Comparison of ENCODE assay signal across 13 mouse cellular contexts in genomic region chr12:73996906-73997296, GRCm38 (mm10). TPM values are rescaled to one million over a fixed set of nuclear protein-coding genes. Genes with fewer than 3 reads are reported as not detected.
DNase-seq lines count a peak whose midpoint lies in the region; ATAC-seq lines count a peak whose summit lies in the region.
"Had no signal": no experiment of that assay in that cellular context is flagged by ENCODE, and none has a peak within 500 bp of the region (broad histone marks: within the 10 kb centered on the region; RNA-seq: fewer than 3 reads in every experiment).

No protein-coding gene starts in this region.

- H3K4me3 ChIP-seq in heart, embryonic 16.5 days (ENCODE audit: low read length) = peak overlapping the region; percentile 61; the same call in 1 of the 2 replicates
- H3K4me3 ChIP-seq in forebrain, embryonic 16.5 days (replicated peaks; ENCODE audit: low read length) = peak overlapping the region; percentile 63
- peak overlapping the region; percentile 69 for H3K4me3 ChIP-seq in midbrain, embryonic 10.5 days

- no peak for ATAC-seq in heart, embryonic 16.5 days (replicated peaks; ENCODE audit: extremely low read depth, insufficient read depth, low FRiP score)
- no peak; the same call in 1 of the 2 replicates for ATAC-seq in forebrain, embryonic 16.5 days
- ATAC-seq: activated CD4-positive, CD25-positive, alpha-beta regulatory T cell, adult 4 months had no signal

- H3K9me3 ChIP-seq in heart, embryonic 16.5 days (replicated peaks; ENCODE audit: control insufficient read depth, low read length) = no peaks in the 10 kb centered on the region
- no peaks in the 10 kb centered on the region for H3K9me3 ChIP-seq in forebrain, embryonic 16.5 days (ENCODE audit: control insufficient read depth, low read length)
- no peaks in the 10 kb centered on the region for H3K9me3 ChIP-seq in midbrain, embryonic 10.5 days (replicated peaks)

- H3K27ac ChIP-seq in heart, embryonic 16.5 days (ENCODE audit: low read length) = no peak overlapping the region
- H3K27ac ChIP-seq in forebrain, embryonic 16.5 days (ENCODE audit: low read length) = peak overlapping the region; percentile 48
- H3K27ac ChIP-seq in midbrain, embryonic 10.5 days (replicated peaks) = peak overlapping the region; percentile 82; the same call in 1 of the 2 replicates

- intact Hi-C loops in heart, postnatal 25 days (cut with DNase I) = no loop called here

- H3K27me3 ChIP-seq in heart, embryonic 16.5 days (ENCODE audit: control insufficient read depth, insufficient read depth, low read length) = peaks cover 28% of the 10 kb centered on the region
- no peaks in the 10 kb centered on the region; the same call in 1 of the 2 replicates for H3K27me3 ChIP-seq in forebrain, embryonic 16.5 days (replicated peaks; ENCODE audit: control insufficient read depth, insufficient read depth, low read length)
- H3K27me3 ChIP-seq in midbrain, embryonic 10.5 days (ENCODE audit: low read depth, poor library complexity, severe bottlenecking) = peaks cover 43% of the 10 kb centered on the region

- peak overlapping the region; percentile 95; the same call in 1 of the 2 replicates for H3K4me2 ChIP-seq in heart, embryonic 16.5 days (ENCODE audit: low read depth, low read length)
- H3K4me2 ChIP-seq in forebrain, embryonic 16.5 days (ENCODE audit: low read length) = peak overlapping the region; percentile 59

- H3K36me3 ChIP-seq in heart, embryonic 16.5 days (ENCODE audit: control insufficient read depth, insufficient read depth) = no peaks in the 10 kb centered on the region
- H3K36me3 ChIP-seq in forebrain, embryonic 16.5 days (ENCODE audit: control insufficient read depth, insufficient read depth) = no peaks in the 10 kb centered on the region
- H3K36me3 ChIP-seq in midbrain, embryonic 10.5 days = no peaks in the 10 kb centered on the region

- no peak overlapping the region for H3K9ac ChIP-seq in heart, embryonic 16.5 days (ENCODE audit: low read length)
- peak overlapping the region; percentile 95 for H3K9ac ChIP-seq in forebrain, embryonic 16.5 days (replicated peaks; ENCODE audit: low read depth, low read length)

- no peak for DNase-seq in heart, postnatal 25 days (ENCODE audit: low spot score)
- DNase-seq in brain, adult 2 months (ENCODE audit: low read depth, low spot score) = peak; percentile 58
- no peak for DNase-seq in midbrain, embryonic 10.5 days (ENCODE audit: low spot score)
- no peak for DNase-seq in thymus, postnatal 0 days (ENCODE audit: low spot score)
- no peak for DNase-seq in right cerebral cortex, adult 18-20 months
- no peak for DNase-seq in urinary bladder, adult 2 months (ENCODE audit: low spot score)
- DNase-seq: gastrocnemius, postnatal 10 days; kidney, postnatal 10 days; lung, postnatal 36 days had no signal

- H3K4me1 ChIP-seq in heart, embryonic 16.5 days (ENCODE audit: control insufficient read depth, insufficient read depth, low read length) = 0 out of 2 replicates have a peak, but pooled peaks cover 2% of the 10 kb centered on the region
- H3K4me1 ChIP-seq in forebrain, embryonic 16.5 days (replicated peaks; ENCODE audit: control insufficient read depth, insufficient read depth, low read length) = peaks cover 14% of the 10 kb centered on the region
- peaks cover 11% of the 10 kb centered on the region for H3K4me1 ChIP-seq in midbrain, embryonic 10.5 days

- 64% methylated on average over 12 of the region's 12 CpGs for WGBS in heart, embryonic 16.5 days
- 11% methylated on average over 12 of the region's 12 CpGs for WGBS in forebrain, embryonic 16.5 days
- WGBS in midbrain, embryonic 10.5 days = 62% methylated on average over 12 of the region's 12 CpGs

RNA-seq across cellular contexts. Expression of gene Syt16, which starts 0.6 kb away (rescaled TPM):
- 0.17 and 0.24 TPM in 2 replicates for polyA plus RNA-seq in heart, embryonic 16.5 days (2015; fragmentation: Nextera tagmentation; extraction: Ambion mirVana)
- not detected for total RNA-seq in heart, postnatal 25 days (2021)
- polyA plus RNA-seq in forebrain, embryonic 16.5 days (2015; fragmentation: Nextera tagmentation; extraction: Ambion mirVana) = 80.6 and 81.0 TPM in 2 replicates
- 1.8 and 3.6 TPM in 2 replicates for polyA plus RNA-seq in midbrain, embryonic 10.5 days (2016; fragmentation: Nextera tagmentation; extraction: Ambion mirVana)
- polyA plus RNA-seq in thymus, postnatal 0 days (2015; fragmentation: Nextera tagmentation; extraction: Ambion mirVana) = 0.04 and 0.09 TPM in 2 replicates
- 13.8 and 16.9 TPM in 2 replicates for polyA plus RNA-seq in urinary bladder, adult 2 months (2012; rRNA removed)
- polyA plus RNA-seq: activated CD4-positive, CD25-positive, alpha-beta regulatory T cell, adult 4 months had no signal

RNA-seq across cellular contexts. Expression of gene Snapc1, which starts 32.6 kb away (rescaled TPM):
- 17.3 and 17.7 TPM in 2 replicates for polyA plus RNA-seq in heart, embryonic 16.5 days (2015; fragmentation: Nextera tagmentation; extraction: Ambion mirVana)
- 10 to 100 TPM in 1 of 2 experiments, 1 to 10 TPM in 1; 9.9 to 11.4 TPM for total RNA-seq in heart, postnatal 25 days (2021)
- polyA plus RNA-seq in forebrain, embryonic 16.5 days (2015; fragmentation: Nextera tagmentation; extraction: Ambion mirVana) = 42.4 and 43.9 TPM in 2 replicates
- polyA plus RNA-seq in midbrain, embryonic 10.5 days (2016; fragmentation: Nextera tagmentation; extraction: Ambion mirVana) = 22.5 and 22.8 TPM in 2 replicates
- polyA plus RNA-seq in thymus, postnatal 0 days (2015; fragmentation: Nextera tagmentation; extraction: Ambion mirVana) = 15.0 and 15.6 TPM in 2 replicates
- 15.3 and 18.1 TPM in 2 replicates for polyA plus RNA-seq in urinary bladder, adult 2 months (2012; rRNA removed)

RNA-seq across cellular contexts. Expression of gene Gm49321, which starts 59.4 kb away (rescaled TPM):
- polyA plus RNA-seq in heart, embryonic 16.5 days (2015; fragmentation: Nextera tagmentation; extraction: Ambion mirVana) = 9.4 and 10.1 TPM in 2 replicates
- total RNA-seq in heart, postnatal 25 days (2021) = 1 to 10 TPM; 6.7 to 7.2 TPM
- 24.9 and 25.9 TPM in 2 replicates for polyA plus RNA-seq in forebrain, embryonic 16.5 days (2015; fragmentation: Nextera tagmentation; extraction: Ambion mirVana)
- polyA plus RNA-seq in midbrain, embryonic 10.5 days (2016; fragmentation: Nextera tagmentation; extraction: Ambion mirVana) = 16.3 and 17.1 TPM in 2 replicates
- polyA plus RNA-seq in thymus, postnatal 0 days (2015; fragmentation: Nextera tagmentation; extraction: Ambion mirVana) = 7.6 and 10.0 TPM in 2 replicates
- polyA plus RNA-seq in urinary bladder, adult 2 months (2012; rRNA removed) = not detected in 2 replicates
- polyA plus RNA-seq: cerebellum, adult 2 months had no signal
